Mouse (Mus musculus): ENCODE measurements around the gene Gm28778. TPM values are rescaled to one million over a fixed set of nuclear protein-coding genes. Genes with fewer than 3 reads are reported as not detected.
"Not testable (repeated sequence)": the region's sequence is repeated elsewhere in the genome, so short reads cannot be mapped to it uniquely, and the experiment has no call there.

Gm28778 gene
- polyA plus RNA-seq, 1 experiment from 2014 or later: not detected

DNA sequence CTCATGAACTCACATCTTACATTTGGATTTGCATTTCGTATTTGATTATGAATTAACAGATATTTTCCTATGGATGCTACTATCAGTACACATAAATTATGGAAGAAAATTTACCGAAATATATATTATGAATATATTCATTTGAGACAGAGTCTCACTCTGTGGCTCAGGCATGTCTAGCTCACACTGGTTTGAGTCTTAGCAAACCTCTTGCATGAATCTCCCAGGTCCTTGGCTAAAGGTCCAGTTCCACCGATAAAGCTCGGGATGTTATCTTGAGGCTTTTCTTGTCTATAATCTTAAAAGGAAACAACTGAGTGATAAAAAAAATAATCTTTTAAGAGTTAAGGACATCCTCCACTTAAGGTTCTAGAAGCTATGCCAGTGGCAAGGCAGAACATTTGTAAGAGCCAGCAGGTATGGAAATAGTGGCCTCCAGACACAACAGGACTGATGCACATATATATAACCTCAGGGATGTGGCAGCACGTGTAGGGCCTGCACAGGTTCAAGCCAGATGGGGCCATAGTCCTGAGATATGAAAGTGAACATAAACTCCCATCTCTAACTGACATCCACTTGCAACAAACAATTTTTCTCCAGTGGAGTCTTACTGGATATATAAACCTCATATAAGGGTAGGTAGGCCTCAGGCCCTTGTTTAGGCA is 28.1 kb downstream of the Gm28778 start:
- WGBS: 92% methylated on average over 5 of the region's 5 CpGs
- no peaks in the 10 kb centered on the region for H3K4me1 ChIP-seq
- no peaks in the 10 kb centered on the region for H3K27me3 ChIP-seq
- no peak overlapping the region for H3K27ac ChIP-seq
- no peak overlapping the region for H3K4me2 ChIP-seq
- no peak overlapping the region for H3K4me3 ChIP-seq
- no peak for ATAC-seq (ENCODE audit: insufficient number of reproducible peaks, low FRiP score, low TSS enrichment, low read depth)
- peaks cover 7% of the 10 kb centered on the region; the same call in 1 of the 2 replicates for H3K36me3 ChIP-seq
- H3K9me3 ChIP-seq: no peaks in the 10 kb centered on the region
- no peak overlapping the region for H3K9ac ChIP-seq

DNA sequence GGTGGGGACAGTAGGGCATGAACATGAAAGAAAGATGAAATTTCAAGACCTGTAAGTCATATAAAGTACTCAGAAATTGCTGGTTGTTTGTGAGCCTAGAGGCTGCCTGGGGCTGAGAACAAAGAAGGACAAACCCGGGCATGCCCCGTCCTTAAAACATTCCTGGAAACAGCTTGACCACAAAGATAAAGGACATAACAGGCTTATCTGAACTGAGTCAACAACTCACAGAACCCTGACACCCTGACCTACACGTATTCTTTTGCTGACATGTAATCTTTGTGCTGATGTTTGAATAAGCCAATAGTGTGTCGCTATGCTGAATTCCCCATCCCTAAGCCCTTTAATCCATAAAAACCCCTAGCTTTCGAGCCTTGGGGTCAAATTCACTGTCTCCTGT is 36.6 kb downstream of the Gm28778 start:
- H3K36me3 ChIP-seq; H3K27me3 ChIP-seq; H3K4me3 ChIP-seq; H3K4me2 ChIP-seq; ATAC-seq (ENCODE audit: insufficient number of reproducible peaks, low FRiP score, low TSS enrichment, low read depth); H3K9ac ChIP-seq; H3K9me3 ChIP-seq; H3K4me1 ChIP-seq; H3K27ac ChIP-seq: not testable (repeated sequence)
- WGBS: 76% methylated on average over 5 of the region's 5 CpGs

DNA sequence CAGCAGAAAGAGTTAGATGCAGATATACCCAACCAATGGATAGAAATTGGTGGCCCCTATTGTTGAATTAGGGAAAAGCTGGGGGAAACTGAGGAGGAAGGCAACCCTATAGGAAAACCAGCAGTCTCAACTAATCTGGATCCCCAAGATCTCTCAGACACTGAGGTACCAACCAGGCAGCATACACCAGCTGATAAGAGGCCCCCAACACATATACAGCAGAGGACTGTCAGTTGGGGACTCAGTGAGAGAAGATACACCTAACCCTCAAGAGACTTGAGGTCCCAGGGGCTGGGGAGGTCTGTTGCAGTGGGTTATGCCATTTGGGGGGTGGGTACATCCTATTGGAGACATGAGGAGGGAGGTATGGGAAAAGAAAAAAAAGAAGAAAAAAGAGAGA is 38.6 kb downstream of the Gm28778 start:
- ATAC-seq (ENCODE audit: insufficient number of reproducible peaks, low FRiP score, low TSS enrichment, low read depth): no peak
- Histone ChIP-seq H3K4me2 (no peak overlapping the region), H3K27ac (no peak overlapping the region), H3K4me1 (no peaks in the 10 kb centered on the region), H3K9me3 (no peaks in the 10 kb centered on the region), H3K36me3 (peaks cover 3% of the 10 kb centered on the region), H3K27me3 (no peaks in the 10 kb centered on the region), H3K4me3 (no peak overlapping the region), H3K9ac (no peak overlapping the region)

DNA sequence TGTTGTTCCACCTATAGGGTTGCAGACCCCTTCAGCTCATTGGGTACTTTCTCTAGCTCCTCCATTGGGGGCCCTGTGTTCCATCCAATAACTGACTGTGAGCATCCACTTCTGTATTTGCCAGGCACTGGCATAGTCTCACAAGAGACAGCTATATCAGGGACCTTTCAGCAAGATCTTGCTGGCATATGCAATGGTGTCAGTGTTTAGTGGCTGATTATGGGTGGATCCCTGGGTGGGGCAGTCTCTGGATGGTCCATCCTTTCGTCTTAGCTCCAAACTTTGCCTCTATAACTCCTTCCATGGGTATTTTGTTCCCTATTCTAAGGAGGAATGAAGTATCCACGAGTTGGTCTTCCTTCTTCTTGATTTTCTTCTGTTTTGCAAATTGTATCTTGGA is 40.5 kb downstream of the Gm28778 start:
- not testable (repeated sequence) for H3K9ac ChIP-seq; H3K4me3 ChIP-seq; H3K4me2 ChIP-seq; H3K27ac ChIP-seq; H3K9me3 ChIP-seq; ATAC-seq (ENCODE audit: insufficient number of reproducible peaks, low FRiP score, low TSS enrichment, low read depth); H3K4me1 ChIP-seq; H3K27me3 ChIP-seq
- H3K36me3 ChIP-seq: peaks cover 19% of the 10 kb centered on the region
- WGBS: 69% methylated on average over 2 of the region's 2 CpGs

DNA sequence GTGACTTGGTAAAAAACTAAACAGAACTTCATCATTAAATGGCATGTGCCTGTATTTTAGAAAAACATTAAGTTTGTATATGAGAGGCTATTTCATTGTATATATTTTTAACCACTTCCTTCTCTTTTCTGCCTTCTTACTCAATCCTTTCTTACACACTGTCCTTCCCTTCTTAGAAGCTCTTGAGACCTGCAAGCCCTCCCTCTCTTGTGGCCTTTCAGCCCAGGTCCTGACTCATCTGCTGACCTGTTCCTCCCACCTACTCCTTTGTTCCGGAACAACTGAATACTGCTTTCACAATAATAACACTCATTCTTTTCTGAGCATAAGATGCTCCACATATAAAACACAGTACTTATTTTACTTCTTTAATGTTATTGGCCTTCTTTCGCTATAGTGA is 44.2 kb downstream of the Gm28778 start:
- H3K4me1 ChIP-seq: no peaks in the 10 kb centered on the region
- H3K27ac ChIP-seq: no peak overlapping the region
- H3K4me3 ChIP-seq: no peak overlapping the region
- WGBS: 97% methylated on average over 2 of the region's 2 CpGs
- no peak overlapping the region for H3K4me2 ChIP-seq
- ATAC-seq (ENCODE audit: insufficient number of reproducible peaks, low FRiP score, low TSS enrichment, low read depth): no peak
- no peaks in the 10 kb centered on the region for H3K27me3 ChIP-seq
- H3K36me3 ChIP-seq: peaks cover 47% of the 10 kb centered on the region
- H3K9ac ChIP-seq: no peak overlapping the region
- H3K9me3 ChIP-seq: peaks cover 4% of the 10 kb centered on the region; the same call in 1 of the 2 replicates

DNA sequence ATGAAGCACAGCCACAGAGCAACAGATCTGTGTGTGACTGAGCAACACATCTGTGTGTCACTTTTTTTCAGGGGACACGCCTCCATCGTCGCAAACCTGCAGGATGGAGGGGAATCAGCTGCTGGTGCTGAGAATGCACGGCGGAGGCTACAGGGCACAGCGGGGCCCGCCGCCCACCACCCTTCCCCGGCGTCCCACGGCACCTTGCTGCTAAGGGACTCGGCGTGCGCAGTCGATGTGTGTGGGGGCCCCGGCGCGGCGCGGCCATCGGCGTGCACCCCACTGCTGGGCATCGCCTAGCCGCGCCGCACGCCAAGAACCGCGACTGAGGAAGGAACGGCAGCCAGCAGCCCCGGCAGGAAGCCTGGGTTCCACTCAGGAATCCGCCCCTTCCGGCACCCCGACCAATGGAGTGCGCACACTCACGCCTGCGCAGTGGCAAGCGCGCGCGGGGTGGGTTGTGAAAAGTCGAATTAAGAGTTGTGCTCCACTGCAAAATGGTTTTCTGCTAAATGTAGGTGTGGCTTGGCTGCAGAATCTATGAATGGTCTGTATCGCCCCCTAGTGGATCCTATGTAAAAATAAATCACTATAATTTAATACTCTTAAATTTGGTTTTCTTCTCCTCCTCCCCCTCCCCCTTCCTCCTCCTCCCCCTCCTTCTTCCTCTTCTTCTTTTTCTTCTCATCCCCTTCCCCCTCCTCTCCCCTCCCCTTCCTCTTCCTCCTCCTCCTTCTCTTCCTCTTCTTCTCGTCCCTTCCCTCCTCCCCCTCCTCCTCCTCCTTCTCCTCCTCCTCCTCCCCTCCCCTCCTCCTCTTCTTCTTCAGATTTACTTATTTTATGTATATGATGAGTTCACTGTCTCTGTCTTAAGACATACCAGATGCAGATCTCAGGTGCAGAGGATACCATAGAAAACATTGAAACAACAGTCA is 55.7 kb downstream of the Gm28778 start, which contains the start of the genes Asdurf, Gm28551 and Asnsd1:
Gene Asdurf, minus strand, starts transcription at position 293 of the 935 bp plus-strand sequence.
Gene Gm28551, minus strand, starts transcription at position 341 of the 935 bp plus-strand sequence.
Gene Asnsd1, minus strand, starts transcription at position 426 of the 935 bp plus-strand sequence.
- Histone ChIP-seq H3K36me3 (peaks cover 15% of the 10 kb centered on the region), H3K27me3 (no peaks in the 10 kb centered on the region), H3K9ac (peak within 1 kb of the TSS; percentile 92), H3K9me3 (no peaks in the 10 kb centered on the region), H3K4me2 (peak within 1 kb of the TSS; percentile 44), H3K4me3 (peak within 1 kb of the TSS; percentile 88), H3K4me1 (peaks cover 6% of the 10 kb centered on the region), H3K27ac (peak within 1 kb of the TSS; percentile 92)
- WGBS: under 1% methylated on average over 43 of the region's 44 CpGs
- ATAC-seq (ENCODE audit: insufficient number of reproducible peaks, low FRiP score, low TSS enrichment, low read depth): peak; percentile 99

DNA sequence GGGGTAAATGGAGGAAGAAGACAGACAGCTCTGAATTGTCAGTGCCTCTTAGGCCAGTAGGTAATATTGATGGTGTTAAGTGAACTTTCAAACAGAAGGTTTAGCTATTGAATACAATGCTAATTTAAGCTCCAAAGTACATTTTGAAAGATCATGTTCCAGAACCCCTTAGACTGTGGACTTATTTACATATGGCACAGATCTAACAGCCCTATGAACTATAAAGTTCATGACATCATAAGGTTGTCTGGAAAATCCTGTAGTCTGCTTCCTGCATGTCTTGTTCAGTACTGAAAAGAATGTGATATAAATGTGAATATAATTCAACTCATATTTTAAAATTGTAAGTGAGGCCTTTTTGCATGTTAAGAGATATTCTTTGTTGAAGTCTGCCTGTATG is 62.1 kb downstream of the Gm28778 start:
- ATAC-seq (ENCODE audit: insufficient number of reproducible peaks, low FRiP score, low TSS enrichment, low read depth): no peak
- no peaks in the 10 kb centered on the region for H3K9me3 ChIP-seq
- no peak overlapping the region for H3K27ac ChIP-seq
- no peaks in the 10 kb centered on the region for H3K36me3 ChIP-seq
- no peaks in the 10 kb centered on the region for H3K27me3 ChIP-seq
- H3K9ac ChIP-seq: no peak overlapping the region
- H3K4me2 ChIP-seq: no peak overlapping the region
- no peak overlapping the region for H3K4me3 ChIP-seq
- no peaks in the 10 kb centered on the region for H3K4me1 ChIP-seq

Other genes starting within 250 kb of the Gm28778 start
- gene Mstn, start 235.5 kb upstream of the Gm28778 start, polyA plus RNA-seq (2015; fragmentation: Nextera tagmentation; extraction: Ambion mirVana): 9.1 and 12.7 TPM in 2 replicates
- gene 1700019A02Rik, start 109.5 kb upstream of the Gm28778 start, polyA plus RNA-seq (2015; fragmentation: Nextera tagmentation; extraction: Ambion mirVana): not detected in 2 replicates
- gene Pms1, start 93 bp upstream of the Gm28778 start, polyA plus RNA-seq (2015; fragmentation: Nextera tagmentation; extraction: Ambion mirVana): 13.9 and 16.5 TPM in 2 replicates
- gene Ormdl1, start within 50 bp of the Gm28778 start, polyA plus RNA-seq (2015; fragmentation: Nextera tagmentation; extraction: Ambion mirVana): 34.3 and 34.9 TPM in 2 replicates
- gene Osgepl1, start 16.5 kb downstream of the Gm28778 start, polyA plus RNA-seq (2015; fragmentation: Nextera tagmentation; extraction: Ambion mirVana): 15.3 and 17.8 TPM in 2 replicates
- gene Asdurf, start 55.5 kb downstream of the Gm28778 start, polyA plus RNA-seq (2015; fragmentation: Nextera tagmentation; extraction: Ambion mirVana): 10.5 TPM in 1 of 2 replicates, not detected in the other
- gene Gm28551, start 55.6 kb downstream of the Gm28778 start, polyA plus RNA-seq (2015; fragmentation: Nextera tagmentation; extraction: Ambion mirVana): 0.61 and 0.73 TPM in 2 replicates
- 65.3 and 68.2 TPM in 2 replicates for gene Asnsd1, start 55.6 kb downstream of the Gm28778 start, polyA plus RNA-seq (2015; fragmentation: Nextera tagmentation; extraction: Ambion mirVana)